9 mouse cellular contexts compared by ENCODE assay signal in genomic region chr12:102128791-102129507, GRCm38 (mm10). TPM values are rescaled to one million over a fixed set of nuclear protein-coding genes. Genes with fewer than 3 reads are reported as not detected.
DNase-seq lines count a peak whose midpoint lies in the region; ATAC-seq and TF ChIP-seq lines count a peak whose summit lies in the region.
"Had no signal": no experiment of that assay in that cellular context is flagged by ENCODE, and none has a peak within 500 bp of the region (broad histone marks: within the 10 kb centered on the region; RNA-seq: fewer than 3 reads in every experiment).

No protein-coding gene starts in this region.

- in situ Hi-C loops in CH12.LX (cut with MboI; ENCODE audit: low pct_ligation_motif_present, low pct_unique_long_range_greater_than_20kb, low sequenced_read_pairs): no loop called here

- no peak overlapping the region for H3K9ac ChIP-seq in CH12.LX (ENCODE audit: insufficient read depth, low read depth)
- H3K9ac ChIP-seq in forebrain, embryonic 13.5 days: peak overlapping the region; percentile 63
- no peak overlapping the region for H3K9ac ChIP-seq in liver, embryonic 15.5 days
- peak overlapping the region; percentile 48 for H3K9ac ChIP-seq in neural tube, embryonic 14.5 days (replicated peaks; ENCODE audit: low read depth, low read length)

- no peak for TF ChIP-seq POLR2A in CH12.LX (IDR thresholded peaks at IDR 0.05; ENCODE audit: low read depth, low read length)

- no peaks in the 10 kb centered on the region for H3K79me2 ChIP-seq in CH12.LX (replicated peaks; ENCODE audit: control insufficient read depth, extremely low read depth, insufficient read depth, poor library complexity, severe bottlenecking)

- H3K4me2 ChIP-seq in CH12.LX (ENCODE audit: insufficient read depth, low read depth, poor library complexity, severe bottlenecking): peak overlapping the region; percentile 7; the same call in 1 of the 2 replicates
- H3K4me2 ChIP-seq in forebrain, embryonic 13.5 days: peak overlapping the region; percentile 99
- peak overlapping the region; percentile 70 for H3K4me2 ChIP-seq in liver, embryonic 15.5 days
- peak overlapping the region; percentile 96 for H3K4me2 ChIP-seq in neural tube, embryonic 14.5 days (ENCODE audit: low read depth, low read length)

- TF ChIP-seq EP300 in CH12.LX (IDR thresholded peaks at IDR 0.05; ENCODE audit: low read length): no peak

- no peaks in the 10 kb centered on the region for H3K36me3 ChIP-seq in CH12.LX (replicated peaks in 1 of 2; ENCODE audit: control insufficient read depth in 1 of 2, insufficient read depth in 1 of 2, low read length in 1 of 2)
- no peaks in the 10 kb centered on the region for H3K36me3 ChIP-seq in forebrain, embryonic 13.5 days (ENCODE audit: poor library complexity, severe bottlenecking)
- H3K36me3 ChIP-seq in liver, embryonic 15.5 days (replicated peaks): no peaks in the 10 kb centered on the region
- no peaks in the 10 kb centered on the region for H3K36me3 ChIP-seq in neural tube, embryonic 14.5 days (ENCODE audit: control insufficient read depth, insufficient read depth, low read length)

- peaks cover 3 to 19% of the 10 kb centered on the region in 2 experiments; a peak in 2 of 4 replicates for H3K4me1 ChIP-seq in CH12.LX (ENCODE audit: control insufficient read depth in 1 of 2, insufficient read depth in 2 of 2)
- peaks cover 28% of the 10 kb centered on the region for H3K4me1 ChIP-seq in forebrain, embryonic 13.5 days
- H3K4me1 ChIP-seq in liver, embryonic 15.5 days (replicated peaks): 0 out of 2 replicates have a peak, but pooled peaks cover 6% of the 10 kb centered on the region
- peaks cover 10% of the 10 kb centered on the region for H3K4me1 ChIP-seq in neural tube, embryonic 14.5 days (ENCODE audit: control insufficient read depth, insufficient read depth, low read length)

- no peak for DNase-seq in CH12.LX (ENCODE audit: extremely low read depth)
- DNase-seq in heart, postnatal 10 days: peak; percentile 65 to 67
- peak; percentile 15 to 67 for DNase-seq in kidney, postnatal 36 days

- H3K4me3 ChIP-seq in CH12.LX (replicated peaks in 1 of 3; ENCODE audit: low read depth in 2 of 3, low read length in 2 of 3, poor library complexity in 1 of 3): peak overlapping the region in 1 of 3 experiments; percentile 23
- H3K4me3 ChIP-seq in forebrain, embryonic 13.5 days: peak overlapping the region; percentile 56
- H3K4me3 ChIP-seq in liver, embryonic 15.5 days (replicated peaks): peak overlapping the region; percentile 44
- peak overlapping the region; percentile 47 for H3K4me3 ChIP-seq in neural tube, embryonic 14.5 days (ENCODE audit: low read depth, low read length)

- intact Hi-C loops in heart, postnatal 10 days (cut with DNase I): loop anchor here (5.0 kb wide), 2 partner anchors 38 to 122 kb away; no protein-coding TSS in a partner anchor

- peak; percentile 2 for TF ChIP-seq RAD21 in CH12.LX (IDR thresholded peaks at IDR 0.05; ENCODE audit: low read depth, low read length)

- dilution Hi-C loops in CH12.LX (cut with MboI; ENCODE audit: extremely low pct_ligation_motif_present, extremely low pct_unique_long_range_greater_than_20kb, low sequenced_read_pairs): no loop called here

- peak; percentile 58; the same call in 1 of the 2 replicates for ATAC-seq in cerebellum, adult (ENCODE audit: insufficient number of reproducible peaks, low FRiP score, low TSS enrichment)
- peak; percentile 89 for ATAC-seq in forebrain, embryonic 13.5 days
- ATAC-seq in liver, embryonic 15.5 days (ENCODE audit: insufficient read depth): peak; percentile 49
- ATAC-seq in neural tube, embryonic 14.5 days (ENCODE audit: low read depth): peak; percentile 87
- no peak for ATAC-seq in erythroid progenitor cell, adult 5-6 weeks (replicated peaks; ENCODE audit: low FRiP score, poor library complexity, severe bottlenecking)
- ATAC-seq: Patski had no signal

- peaks cover 31% of the 10 kb centered on the region for H3K27me3 ChIP-seq in CH12.LX (replicated peaks)
- H3K27me3 ChIP-seq in forebrain, embryonic 13.5 days: peaks cover 67% of the 10 kb centered on the region
- peaks cover 62% of the 10 kb centered on the region for H3K27me3 ChIP-seq in liver, embryonic 15.5 days
- peaks cover 21% of the 10 kb centered on the region for H3K27me3 ChIP-seq in neural tube, embryonic 14.5 days (ENCODE audit: control insufficient read depth, insufficient read depth, low read length)

- peaks cover 4% of the 10 kb centered on the region for H3K9me3 ChIP-seq in CH12.LX (replicated peaks; ENCODE audit: low read length)
- H3K9me3 ChIP-seq in forebrain, embryonic 13.5 days (replicated peaks): no peaks in the 10 kb centered on the region
- H3K9me3 ChIP-seq in liver, embryonic 15.5 days (replicated peaks): no peaks in the 10 kb centered on the region
- H3K9me3 ChIP-seq in neural tube, embryonic 14.5 days (ENCODE audit: control insufficient read depth, low read length): no peaks in the 10 kb centered on the region

- H3K27ac ChIP-seq in CH12.LX (ENCODE audit: insufficient read depth, low read depth): no peak overlapping the region
- H3K27ac ChIP-seq in forebrain, embryonic 13.5 days: no peak overlapping the region
- H3K27ac ChIP-seq in liver, embryonic 15.5 days (replicated peaks): no peak overlapping the region
- no peak overlapping the region for H3K27ac ChIP-seq in neural tube, embryonic 14.5 days (ENCODE audit: low read depth, low read length)

- under 1% methylated on average over 73 of the region's 73 CpGs for WGBS in forebrain, embryonic 13.5 days
- 2% methylated on average over 70 of the region's 73 CpGs for WGBS in liver, embryonic 15.5 days (ENCODE audit: insufficient replicate concordance)
- under 1% methylated on average over 65 of the region's 73 CpGs for WGBS in neural tube, embryonic 14.5 days

- TF ChIP-seq CTCF in CH12.LX (conservative IDR thresholded peaks at IDR 0.05 in 1 of 2, IDR thresholded peaks at IDR 0.05 in 1 of 2; ENCODE audit: low read depth in 2 of 2, low read length in 2 of 2): peak in 1 of 2 experiments; percentile 8; a peak in 1 of 4 replicates

TF ChIP-seq in CH12.LX, 34 proteins besides CTCF, POLR2A, EP300 and RAD21:
- TF ChIP-seq SMC3 (IDR thresholded peaks at IDR 0.05; ENCODE audit: low read depth, low read length) (no peak), UBTF (IDR thresholded peaks at IDR 0.05; ENCODE audit: low read depth, low read length) (no peak), RCOR1 (conservative IDR thresholded peaks at IDR 0.05; ENCODE audit: low read depth, low read length) (no peak)

RNA-seq across cellular contexts. Expression of gene Slc24a4, which starts 0.4 kb away (rescaled TPM):
- total RNA-seq in CH12.LX (2012; rRNA removed) (0.34 and 0.84 TPM in 2 replicates), CH12.LX (2014; rRNA removed) (0.23 and 0.47 TPM in 2 replicates)
- polyA plus RNA-seq in CH12.LX (2012; ENCODE audit: insufficient read length, low read depth): 0.42 and 0.69 TPM in 2 replicates
- 0.32 and 0.50 TPM in 2 replicates for polyA plus RNA-seq in forebrain, embryonic 13.5 days (2015; fragmentation: Nextera tagmentation; extraction: Ambion mirVana)
- 1 to 10 TPM in 1 of 2 experiments, under 1 TPM in 1; 0.84 to 2.0 TPM for total RNA-seq in heart, postnatal 10 days (2021)
- 0.15 and 0.20 TPM in 2 replicates for polyA plus RNA-seq in liver, embryonic 15.5 days (2015; fragmentation: Nextera tagmentation; extraction: Ambion mirVana)
- 1.9 and 3.2 TPM in 2 replicates for polyA plus RNA-seq in neural tube, embryonic 14.5 days (2014; fragmentation: Nextera tagmentation; extraction: Ambion mirVana)
- not detected in 2 replicates for total RNA-seq in erythroid progenitor cell, adult 5-6 weeks (2015; ENCODE audit: low replicate concordance)
- not detected in 2 replicates for total RNA-seq in erythroid progenitor cell, adult 5-6 weeks (2017; ENCODE audit: low replicate concordance)
- polyA plus RNA-seq: Patski had no signal

Comparison
In these comparisons a context has a peak if more than half of its experiments do, and no peak if none do; other contexts are left out.
1. H3K4me2 ChIP-seq: peak in every context shown above with its lines; median percentile 99 in forebrain, embryonic 13.5 days; 96 in neural tube, embryonic 14.5 days; 70 in liver, embryonic 15.5 days; 7 in CH12.LX.
2. H3K9ac ChIP-seq: peak in forebrain, embryonic 13.5 days (single experiment) and neural tube, embryonic 14.5 days (single experiment); none in CH12.LX (single experiment) and liver, embryonic 15.5 days (single experiment).